Mouse (Mus musculus): ENCODE data around the gene Svopl.

GRCm38 (mm10) chr6:38066215-38066614, 19.4 kb upstream of the Svopl start:
- TF ChIP-seq ELF1 (IDR thresholded peaks at IDR 0.05; ENCODE audit: low read depth, low read length) = no peak
- no peak for TF ChIP-seq EP300 (IDR thresholded peaks at IDR 0.05; ENCODE audit: low read length)

Data from CH12.LX (cell line).